Mouse (Mus musculus): Measurements from ENCODE around the gene Gm35134. TPM values are rescaled to one million over a fixed set of nuclear protein-coding genes. Genes with fewer than 3 reads are reported as not detected.

Gm35134 gene
- polyA plus RNA-seq (2015; fragmentation: Nextera tagmentation; extraction: Ambion mirVana), result not detected in 2 replicates

DNA sequence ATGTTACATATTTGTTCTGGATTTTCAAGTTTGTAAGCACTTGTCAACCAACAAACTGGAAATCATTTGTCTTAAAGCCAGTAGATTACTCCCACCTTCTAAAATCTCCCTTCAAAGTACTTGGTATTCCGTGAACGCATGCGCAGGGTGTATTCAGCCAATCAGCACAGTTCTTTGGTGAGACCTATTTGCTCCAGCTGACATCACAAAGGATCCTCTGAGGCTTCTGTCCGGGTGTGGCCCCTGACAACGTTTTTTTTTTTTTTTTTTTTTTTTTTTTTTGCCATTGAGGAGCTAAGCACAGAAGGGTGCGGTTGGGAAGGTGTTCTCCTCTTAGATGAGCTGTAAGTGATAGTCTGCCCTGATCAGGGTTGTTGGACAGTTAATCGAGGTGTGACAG, at the start of gene Gm35134:
Gm35134 (plus strand) TSS at position 301 of the 400 bp plus-strand sequence.

